Mouse (Mus musculus) embryo, embryonic 11 days (tissue): ENCODE data around the gene Tuba1b.

ENCODE experiments used
- DNase-seq: peaks from one replicate; pipeline ENCODE4 v3.0.0-alpha.2; 2015

Gene Tuba1b

DNA sequence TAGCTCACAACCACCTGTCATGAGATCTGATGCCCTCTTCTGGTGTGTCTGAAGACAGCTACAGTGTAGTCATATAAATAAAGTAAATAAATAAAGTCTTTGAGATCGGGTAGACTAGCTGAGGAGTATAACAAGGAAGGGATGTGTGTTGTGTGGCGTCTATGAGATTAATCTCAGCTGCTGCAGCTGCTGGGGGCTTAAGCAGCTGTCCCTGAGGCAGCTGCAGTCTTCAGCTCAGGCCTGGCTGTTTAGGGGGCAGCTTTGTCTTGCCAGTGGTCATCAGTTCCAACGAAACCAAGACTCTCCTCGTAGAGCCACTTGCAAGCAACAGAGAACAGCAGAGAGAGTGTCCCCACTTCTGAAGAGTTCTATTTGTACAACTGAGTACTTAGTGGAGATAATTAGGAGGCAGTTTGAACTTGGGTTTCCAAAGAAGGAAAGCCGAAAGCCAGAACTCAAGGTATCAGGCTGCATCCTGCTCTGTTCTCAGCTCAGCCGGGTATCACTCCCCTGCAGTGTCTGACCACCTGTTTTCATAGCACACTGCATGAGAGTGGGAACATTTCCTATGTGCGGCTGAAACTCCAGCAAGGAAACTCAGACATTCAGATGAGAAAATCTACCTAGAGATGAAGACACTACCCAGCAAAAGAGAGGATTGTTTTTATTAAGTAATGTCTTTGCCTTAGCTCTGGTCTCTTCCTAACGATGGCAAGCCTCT is 47.5 kb downstream of the Tuba1b start:
- DNase-seq = no peak

DNA sequence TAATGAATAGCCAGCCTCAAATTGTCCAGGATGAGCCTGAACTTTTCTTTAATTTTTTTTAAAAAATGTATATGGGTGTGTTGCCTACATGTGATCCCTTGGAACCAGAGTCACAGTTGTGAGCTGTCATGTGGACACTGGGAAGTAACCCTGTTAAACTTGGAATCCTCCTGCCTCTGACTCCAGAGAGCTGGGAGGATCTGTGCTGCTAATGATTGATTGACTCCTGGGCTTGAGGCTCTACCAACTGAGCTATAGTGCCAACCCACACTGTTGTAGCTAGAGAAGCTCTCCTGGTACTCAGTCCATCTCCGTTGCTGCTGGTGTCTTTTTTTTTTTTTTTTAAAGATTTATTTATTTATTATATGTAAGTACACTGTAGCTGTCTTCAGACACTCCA is 50.3 kb downstream of the Tuba1b start:
- DNase-seq = no peak

DNA sequence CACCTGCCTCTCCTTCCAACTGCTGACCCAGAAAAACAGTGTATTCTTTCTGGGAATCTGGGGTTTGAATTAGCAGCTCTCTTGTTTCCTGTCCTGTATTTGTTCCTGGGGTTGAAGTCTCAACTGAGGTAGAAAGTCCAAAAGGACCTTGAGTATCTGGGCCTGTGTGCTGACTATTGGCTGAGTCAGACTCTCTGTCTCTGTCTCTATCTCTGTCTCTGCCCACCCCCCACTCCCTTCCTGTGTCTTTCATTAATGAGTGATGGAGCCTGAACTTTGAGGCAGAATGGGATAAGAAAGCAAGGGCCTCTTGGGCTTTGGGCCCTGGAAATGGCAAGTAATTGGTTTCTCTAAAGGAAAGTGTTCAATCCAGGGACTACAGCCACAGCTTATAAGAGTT is 50.7 kb downstream of the Tuba1b start:
- no peak for DNase-seq

DNA sequence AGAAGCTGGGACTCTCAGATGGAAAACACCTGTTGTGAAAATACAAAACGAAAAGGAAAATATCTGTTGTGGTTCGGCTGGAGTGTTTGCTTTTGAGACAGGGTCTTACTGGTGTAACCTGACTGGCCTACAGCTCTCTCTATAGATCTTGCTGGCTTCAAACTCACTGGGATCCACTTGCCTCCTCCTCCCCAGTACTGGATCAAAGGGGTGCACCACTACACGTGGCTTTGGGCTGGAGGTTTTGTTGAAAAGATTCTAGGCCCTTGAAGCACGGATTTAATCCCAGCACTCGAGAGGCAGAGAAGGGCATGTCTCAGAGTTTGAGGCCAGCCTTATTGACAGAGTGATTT is 52.7 kb downstream of the Tuba1b start:
- no peak for DNase-seq
